Mouse (Mus musculus) heart, embryonic 12.5 days (tissue): ENCODE data around the gene Top1. TPM values are rescaled to one million over a fixed set of nuclear protein-coding genes. Genes with fewer than 3 reads are reported as not detected.

ENCODE experiments used
- ATAC-seq: fragments of 200-750 bp; cut with Nextera tagmentation; 2 replicates; pipeline ENCODE4 v1.8.0; 2017; ENCODE audit warnings: moderate TSS enrichment, moderate library complexity; ENCODE audit not compliant: insufficient number of reproducible peaks, low FRiP score
- H3K27ac ChIP-seq: fragments of 300-500 bp; sonication (generic); 2 replicates; pipeline ENCODE4 v1.5.1; 2016; ENCODE audit warnings: mild to moderate bottlenecking, moderate library complexity; ENCODE audit not compliant: poor library complexity, severe bottlenecking
- H3K27me3 ChIP-seq: fragments of 300-500 bp; sonication (generic); replicated peaks from 2 replicates; pipeline ENCODE4 v1.6.1; 2016; ENCODE audit warnings: mild to moderate bottlenecking, moderate library complexity
- H3K36me3 ChIP-seq: fragments of 300-500 bp; sonication (generic); 2 replicates; pipeline ENCODE4 v1.6.1; 2016; ENCODE audit warnings: mild to moderate bottlenecking, moderate library complexity
- H3K4me1 ChIP-seq: fragments of 300-500 bp; sonication (generic); replicated peaks from 2 replicates; pipeline ENCODE4 v1.6.1; 2016; ENCODE audit warnings: mild to moderate bottlenecking
- H3K4me2 ChIP-seq: fragments of 300-500 bp; sonication (generic); 2 replicates; pipeline ENCODE4 v1.6.1; 2016; ENCODE audit warnings: mild to moderate bottlenecking, moderate library complexity
- H3K4me3 ChIP-seq: fragments of 300-500 bp; sonication (generic); 2 replicates; pipeline ENCODE4 v1.5.1; 2016; ENCODE audit warnings: mild to moderate bottlenecking
- H3K9ac ChIP-seq: fragments of 300-500 bp; sonication (generic); 2 replicates; pipeline ENCODE4 v1.6.1; 2016; ENCODE audit warnings: mild to moderate bottlenecking, moderate library complexity
- H3K9me3 ChIP-seq: fragments of 300-500 bp; sonication (generic); replicated peaks from 2 replicates; pipeline ENCODE4 v1.6.1; 2016; ENCODE audit warnings: mild to moderate bottlenecking, moderate library complexity
- WGBS: fragments of 180-500 bp; shearing (Covaris S2); methylation state at CpG from one replicate; pipeline ENCODE4 v1.1.7; 2016; 5-methylcytosine and 5-hydroxymethylcytosine counted together
- polyA plus RNA-seq: library from polyadenylated mRNA; unstranded; fragments of >200 nt; fragmentation: Nextera tagmentation; extraction: Ambion mirVana; gene quantifications from 2 replicates; pipeline ENCODE4 v1.2.1, GENCODE M21; 2016

Gene Top1
- polyA plus RNA-seq, 1 experiment from 2014 or later: 60.1 TPM

DNA sequence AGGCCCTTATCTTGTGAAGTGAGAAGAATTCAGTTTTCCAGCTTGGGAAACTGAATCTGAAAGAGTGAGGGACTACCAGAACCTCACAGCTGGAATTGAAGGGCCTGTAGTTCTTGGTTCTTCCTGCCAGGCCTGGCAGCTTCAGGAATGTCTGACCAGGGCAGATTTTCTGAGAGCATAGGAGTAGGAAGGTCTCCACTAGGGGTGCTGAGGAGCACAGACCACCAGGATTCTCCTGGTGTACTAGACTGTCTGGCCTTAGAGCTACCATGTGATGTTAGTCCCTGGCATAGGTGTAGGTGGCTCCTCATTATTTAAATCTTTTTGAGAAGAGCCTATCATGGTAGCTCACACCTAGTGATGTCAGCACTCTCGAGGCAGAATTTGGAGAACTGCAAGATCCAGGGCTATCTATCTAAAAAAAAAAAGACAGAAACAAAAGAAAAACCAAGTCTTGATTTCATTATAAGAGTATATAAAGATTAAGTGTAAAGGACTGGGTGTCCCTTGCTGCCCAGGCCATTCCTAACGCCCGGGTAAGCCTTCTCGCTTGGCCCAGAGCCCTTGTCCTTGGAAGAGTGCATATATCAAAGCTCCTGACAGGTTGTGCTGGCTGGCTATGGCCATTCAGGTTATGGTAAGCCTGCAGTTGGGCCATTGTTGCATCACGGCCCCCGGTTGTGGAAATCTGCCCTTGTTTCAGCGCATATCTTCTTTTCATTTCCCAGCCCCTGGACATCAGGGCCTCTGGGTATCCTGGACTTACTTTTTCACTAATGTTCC lies 98.5 kb downstream of the Top1 start:
- Histone ChIP-seq H3K4me2 (no peak overlapping the region), H3K9ac (0 out of 2 replicates have a peak overlapping the region, but pooled peaks have one; percentile 23), H3K36me3 (peaks cover 33% of the 10 kb centered on the region), H3K4me1 (peaks cover 73% of the 10 kb centered on the region), H3K27me3 (no peaks in the 10 kb centered on the region), H3K27ac (peak overlapping the region; percentile 56), H3K9me3 (0 out of 2 replicates have a peak, but pooled peaks cover 2% of the 10 kb centered on the region), H3K4me3 (no peak overlapping the region)
- WGBS: 85% methylated on average over 7 of the region's 7 CpGs
- 0 out of 2 replicates have a peak, but pooled peaks have one; percentile 27 for ATAC-seq

DNA sequence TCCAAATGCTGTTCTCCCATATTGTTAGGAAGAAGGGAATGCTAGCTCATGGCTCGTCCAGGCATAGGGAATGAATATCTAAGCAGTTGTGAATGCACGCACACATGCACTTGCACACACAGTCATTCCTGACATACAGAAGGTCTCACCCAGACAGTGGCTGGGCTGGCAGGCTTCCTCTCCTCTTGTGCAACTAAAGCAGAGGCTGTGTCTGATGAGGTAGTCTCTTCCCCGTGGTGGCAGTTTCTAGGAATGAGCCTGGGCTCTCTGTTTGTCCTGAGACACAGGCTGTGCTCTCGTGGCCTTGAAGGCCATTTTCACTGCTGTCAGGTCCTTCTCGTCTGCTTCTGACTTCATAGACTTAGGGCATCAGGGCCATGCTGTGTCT lies 99.1 kb downstream of the Top1 start:
- Histone ChIP-seq H3K9ac (0 out of 2 replicates have a peak overlapping the region, but pooled peaks have one; percentile 23), H3K4me3 (no peak overlapping the region), H3K27me3 (no peaks in the 10 kb centered on the region), H3K4me1 (peaks cover 67% of the 10 kb centered on the region), H3K27ac (peak overlapping the region; percentile 56), H3K36me3 (peaks cover 39% of the 10 kb centered on the region), H3K9me3 (0 out of 2 replicates have a peak, but pooled peaks cover 2% of the 10 kb centered on the region), H3K4me2 (no peak overlapping the region)
- ATAC-seq: no peak
- WGBS: 74% methylated on average over 5 of the region's 5 CpGs

DNA sequence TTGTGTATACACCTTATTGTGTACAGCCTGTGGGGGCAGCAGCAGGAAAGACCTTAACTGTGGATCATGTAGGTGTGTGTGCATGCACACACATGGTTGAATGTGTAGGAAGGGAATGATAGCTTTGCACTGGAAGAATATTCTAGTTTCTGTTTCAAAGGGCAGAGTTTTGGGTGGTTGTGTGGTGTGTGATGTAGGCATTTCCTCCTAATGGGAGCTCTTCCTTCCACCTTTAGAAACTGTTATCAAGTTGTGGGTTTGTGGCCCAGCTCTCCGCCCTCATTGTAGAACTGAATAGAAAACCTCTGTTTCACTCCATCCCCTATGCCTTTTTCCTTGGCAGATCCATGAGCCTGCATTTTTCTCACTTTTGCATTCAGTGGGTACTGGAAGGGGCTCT lies 99.8 kb downstream of the Top1 start:
- Histone ChIP-seq H3K4me2 (no peak overlapping the region), H3K9ac (no peak overlapping the region), H3K27ac (no peak overlapping the region), H3K36me3 (peaks cover 46% of the 10 kb centered on the region), H3K27me3 (no peaks in the 10 kb centered on the region), H3K4me3 (no peak overlapping the region), H3K9me3 (0 out of 2 replicates have a peak, but pooled peaks cover 2% of the 10 kb centered on the region), H3K4me1 (peaks cover 60% of the 10 kb centered on the region)
- ATAC-seq: no peak
- WGBS: 65% methylated on average over 1 of the region's 1 CpGs

- Histone ChIP-seq H3K4me3 (no peak overlapping the region), H3K9ac (no peak overlapping the region), H3K9me3 (0 out of 2 replicates have a peak, but pooled peaks cover 2% of the 10 kb centered on the region), H3K36me3 (peaks cover 52% of the 10 kb centered on the region), H3K27me3 (no peaks in the 10 kb centered on the region), H3K27ac (no peak overlapping the region), H3K4me2 (no peak overlapping the region), H3K4me1 (peaks cover 49% of the 10 kb centered on the region)
- 90% methylated on average over 5 of the region's 5 CpGs for WGBS
- ATAC-seq: no peak
Measured at GRCm38 (mm10) chr2:160746637-160747036, 100.9 kb downstream of the Top1 start.

DNA sequence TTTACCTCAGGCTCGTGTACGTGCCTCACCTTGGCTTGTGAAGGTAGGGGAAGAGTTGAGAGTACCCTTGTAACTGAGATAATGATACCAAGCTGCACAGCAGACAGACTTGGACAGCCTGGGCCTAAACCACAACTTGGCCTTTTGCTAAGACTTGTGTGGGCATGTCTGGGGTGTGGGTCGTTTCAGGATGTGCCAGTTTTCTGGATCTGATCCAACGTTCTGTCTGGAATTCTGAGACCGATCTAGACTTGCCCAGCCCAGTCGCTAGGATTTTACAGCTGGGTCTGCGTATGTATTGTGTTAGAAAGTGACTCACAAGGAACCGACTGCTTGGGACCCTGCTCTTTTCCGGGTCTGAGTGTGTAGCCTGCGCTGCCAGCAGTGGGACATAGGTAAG lies 101.4 kb downstream of the Top1 start:
- no peak overlapping the region for H3K4me2 ChIP-seq
- H3K36me3 ChIP-seq: peaks cover 56% of the 10 kb centered on the region
- 87% methylated on average over 10 of the region's 10 CpGs for WGBS
- no peak overlapping the region for H3K4me3 ChIP-seq
- ATAC-seq: no peak
- no peak overlapping the region for H3K27ac ChIP-seq
- H3K9me3 ChIP-seq: 0 out of 2 replicates have a peak, but pooled peaks cover 2% of the 10 kb centered on the region
- peaks cover 44% of the 10 kb centered on the region for H3K4me1 ChIP-seq
- H3K27me3 ChIP-seq: no peaks in the 10 kb centered on the region
- no peak overlapping the region for H3K9ac ChIP-seq

DNA sequence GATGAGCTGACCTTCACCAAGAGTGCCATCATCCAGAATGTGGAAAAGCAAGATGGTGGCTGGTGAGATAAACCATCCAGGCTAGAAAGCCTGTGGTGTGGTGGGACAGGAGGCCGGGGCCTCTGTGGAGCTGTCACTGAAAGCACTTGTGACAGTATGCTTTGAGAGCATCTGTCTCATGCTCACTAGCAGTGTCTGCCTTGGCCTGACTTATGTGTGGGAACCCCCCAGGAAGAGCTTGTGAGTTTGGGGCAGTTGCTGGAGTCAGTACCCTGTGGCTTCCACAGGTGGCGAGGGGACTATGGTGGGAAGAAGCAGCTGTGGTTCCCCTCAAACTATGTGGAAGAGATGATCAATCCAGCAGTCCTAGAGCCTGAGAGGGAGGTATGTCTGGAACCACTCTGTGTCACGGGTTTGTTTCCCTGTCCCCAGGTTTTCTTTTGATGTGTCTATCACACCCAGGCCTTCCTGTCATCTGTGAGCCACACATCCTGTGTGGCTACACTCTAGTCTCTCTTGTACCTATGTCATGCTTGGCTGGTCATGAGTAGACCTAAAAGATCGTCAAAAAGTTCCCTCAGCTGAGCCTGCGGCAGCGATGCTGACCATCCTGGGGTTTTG lies 111.0 kb downstream of the Top1 start:
- H3K4me2 ChIP-seq: no peak overlapping the region
- H3K9me3 ChIP-seq: no peaks in the 10 kb centered on the region
- H3K4me1 ChIP-seq: no peaks in the 10 kb centered on the region
- H3K4me3 ChIP-seq: no peak overlapping the region
- H3K27ac ChIP-seq: no peak overlapping the region
- no peaks in the 10 kb centered on the region for H3K27me3 ChIP-seq
- 81% methylated on average over 6 of the region's 6 CpGs for WGBS
- H3K36me3 ChIP-seq: peaks cover 99% of the 10 kb centered on the region
- no peak for ATAC-seq
- no peak overlapping the region for H3K9ac ChIP-seq

DNA sequence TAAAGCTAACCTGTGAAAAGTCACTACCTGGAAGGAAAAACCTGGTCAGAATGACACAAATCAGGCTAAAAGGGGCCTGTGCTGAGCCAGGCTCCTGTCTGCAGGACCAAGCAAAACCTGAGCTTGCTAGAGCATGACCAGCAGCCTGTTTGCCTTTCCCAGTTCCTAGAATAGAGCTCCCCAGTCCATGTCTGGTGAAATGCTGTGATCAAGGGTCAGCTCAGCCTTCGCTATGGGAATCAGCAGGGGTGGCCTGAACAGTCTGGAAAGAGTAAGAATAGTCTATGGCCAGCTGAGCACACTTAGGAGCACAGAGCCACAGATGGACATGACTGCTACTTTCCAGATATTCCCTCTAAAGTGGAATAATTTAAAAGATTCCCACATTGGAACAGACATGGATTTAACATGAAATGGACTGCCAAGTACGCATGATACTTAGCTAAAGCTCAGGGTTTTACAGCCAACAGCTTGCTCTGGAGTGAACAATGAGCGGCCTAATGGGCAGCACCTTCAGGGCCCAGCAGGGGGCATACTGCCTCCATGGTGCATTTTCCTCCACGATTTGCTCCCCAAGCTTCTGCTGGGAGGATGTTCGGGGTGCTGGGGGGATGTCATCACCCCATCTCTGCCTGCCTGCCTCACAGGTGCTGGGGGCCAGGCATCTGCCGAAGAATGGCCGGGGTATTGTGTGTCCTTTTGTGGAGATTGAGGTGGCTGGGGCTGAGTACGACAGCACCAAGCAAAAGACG lies 114.9 kb downstream of the Top1 start:
- H3K9me3 ChIP-seq: no peaks in the 10 kb centered on the region

GRCm38 (mm10) chr2:160763816-160764215 lies 118.1 kb downstream of the Top1 start:
- Histone ChIP-seq H3K4me1 (no peaks in the 10 kb centered on the region), H3K9ac (no peak overlapping the region), H3K27me3 (no peaks in the 10 kb centered on the region), H3K4me2 (no peak overlapping the region), H3K9me3 (no peaks in the 10 kb centered on the region), H3K4me3 (no peak overlapping the region), H3K36me3 (peaks cover 71% of the 10 kb centered on the region), H3K27ac (no peak overlapping the region)
- no peak for ATAC-seq
- 65% methylated on average over 3 of the region's 3 CpGs for WGBS

More for the DNA sequence above, 114.9 kb downstream of the Top1 start:
- Histone ChIP-seq H3K36me3 (peaks cover 88% of the 10 kb centered on the region), H3K4me2 (no peak overlapping the region), H3K27me3 (no peaks in the 10 kb centered on the region), H3K27ac (no peak overlapping the region), H3K9ac (no peak overlapping the region), H3K4me1 (no peaks in the 10 kb centered on the region), H3K4me3 (no peak overlapping the region)
- no peak for ATAC-seq
- 85% methylated on average over 9 of the region's 9 CpGs for WGBS

- Histone ChIP-seq H3K27me3 (no peaks in the 10 kb centered on the region), H3K9ac (no peak overlapping the region), H3K4me2 (no peak overlapping the region), H3K36me3 (peaks cover 65% of the 10 kb centered on the region), H3K4me3 (no peak overlapping the region), H3K9me3 (no peaks in the 10 kb centered on the region), H3K27ac (no peak overlapping the region), H3K4me1 (no peaks in the 10 kb centered on the region)
- no peak for ATAC-seq
- 74% methylated on average over 2 of the region's 2 CpGs for WGBS
Measured at GRCm38 (mm10) chr2:160764386-160764785, 118.7 kb downstream of the Top1 start.

DNA sequence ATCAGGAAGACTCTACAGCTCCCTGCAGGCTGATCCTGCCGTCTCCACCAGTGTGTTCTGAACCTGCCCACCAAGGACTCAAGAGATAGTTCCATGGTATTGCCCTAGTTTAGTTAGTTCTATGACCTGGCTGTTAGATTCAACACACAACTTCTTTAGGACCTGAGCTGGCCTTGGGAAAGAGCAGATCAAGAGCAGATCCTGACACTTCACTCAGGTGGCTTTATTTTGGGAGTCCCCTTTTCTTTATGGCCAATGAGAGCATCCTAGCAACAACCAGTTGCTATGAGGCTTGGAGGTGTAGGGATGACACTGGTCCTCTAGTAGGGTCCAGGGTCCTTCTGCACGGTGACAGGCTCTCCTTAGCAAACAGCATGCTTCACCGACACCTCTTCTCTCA lies 119.4 kb downstream of the Top1 start:
- Histone ChIP-seq H3K9ac (no peak overlapping the region), H3K9me3 (no peaks in the 10 kb centered on the region), H3K4me3 (no peak overlapping the region), H3K27ac (no peak overlapping the region), H3K4me2 (no peak overlapping the region), H3K27me3 (no peaks in the 10 kb centered on the region), H3K36me3 (peaks cover 58% of the 10 kb centered on the region), H3K4me1 (no peaks in the 10 kb centered on the region)
- no peak for ATAC-seq
- WGBS: 64% methylated on average over 3 of the region's 3 CpGs

DNA sequence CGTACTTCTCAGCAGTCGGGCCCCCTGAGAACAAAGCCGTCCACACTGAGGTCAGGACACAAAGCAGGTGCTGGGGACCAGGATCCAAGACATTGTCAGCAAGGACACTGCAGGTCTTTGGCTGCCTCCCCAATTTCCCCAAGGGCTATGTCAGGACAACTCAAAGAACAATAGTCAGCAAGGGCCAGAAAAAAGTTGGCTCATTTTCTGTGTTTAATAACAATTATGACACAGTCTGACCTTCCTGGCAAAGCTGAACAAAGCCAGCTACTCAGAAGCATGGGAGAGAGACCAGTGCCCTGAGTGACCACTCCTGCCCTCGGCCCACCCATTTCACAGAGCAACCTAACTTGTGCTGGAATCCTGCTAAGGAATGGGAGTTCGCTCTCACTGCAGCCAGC lies 120.7 kb downstream of the Top1 start:
- H3K4me2 ChIP-seq: no peak overlapping the region
- no peak for ATAC-seq
- H3K27ac ChIP-seq: no peak overlapping the region
- no peaks in the 10 kb centered on the region for H3K9me3 ChIP-seq
- H3K9ac ChIP-seq: no peak overlapping the region
- no peaks in the 10 kb centered on the region for H3K27me3 ChIP-seq
- H3K4me3 ChIP-seq: no peak overlapping the region
- no peaks in the 10 kb centered on the region for H3K4me1 ChIP-seq
- WGBS: 80% methylated on average over 5 of the region's 5 CpGs
- H3K36me3 ChIP-seq: peaks cover 45% of the 10 kb centered on the region
